Mouse (Mus musculus) embryo, embryonic 10.5 days (tissue): ENCODE data around the gene Spc25.

Source experiments
- DNase-seq: peaks from one replicate; pipeline ENCODE4 v3.0.0-alpha.2; 2015; ENCODE audit warnings: low spot score

Gene Spc25

DNA sequence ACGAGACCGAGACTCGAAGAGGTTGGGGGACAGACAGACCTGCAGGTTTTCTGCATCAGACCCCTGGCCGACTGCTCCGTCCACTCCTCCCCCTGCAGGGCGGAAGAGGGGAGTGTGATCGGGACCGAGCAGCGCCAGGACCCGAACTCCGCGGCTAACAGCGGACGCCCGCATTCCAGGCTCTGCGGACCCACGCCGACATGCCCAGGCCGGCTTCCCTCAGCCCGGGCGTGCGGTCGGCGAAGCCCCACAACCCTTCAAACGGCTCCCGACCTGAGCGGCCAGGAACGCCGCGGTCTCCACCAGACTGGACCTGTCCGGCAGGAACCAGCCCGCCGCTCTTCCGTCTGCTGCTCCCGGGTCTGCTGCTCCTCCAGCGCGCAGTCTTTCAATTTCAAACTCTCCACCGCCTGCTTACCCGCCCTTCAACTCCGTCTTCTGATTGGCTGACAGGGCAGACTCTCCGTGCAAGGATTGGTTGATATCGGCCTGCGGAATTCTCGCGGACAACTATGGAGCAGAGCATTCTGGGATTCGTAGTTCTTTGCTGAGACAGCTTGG lies at the start of gene Spc25:
Gene Spc25 (minus strand): TSS at position 404 of the 561 bp plus-strand sequence.
- peak; percentile 97 for DNase-seq

DNA sequence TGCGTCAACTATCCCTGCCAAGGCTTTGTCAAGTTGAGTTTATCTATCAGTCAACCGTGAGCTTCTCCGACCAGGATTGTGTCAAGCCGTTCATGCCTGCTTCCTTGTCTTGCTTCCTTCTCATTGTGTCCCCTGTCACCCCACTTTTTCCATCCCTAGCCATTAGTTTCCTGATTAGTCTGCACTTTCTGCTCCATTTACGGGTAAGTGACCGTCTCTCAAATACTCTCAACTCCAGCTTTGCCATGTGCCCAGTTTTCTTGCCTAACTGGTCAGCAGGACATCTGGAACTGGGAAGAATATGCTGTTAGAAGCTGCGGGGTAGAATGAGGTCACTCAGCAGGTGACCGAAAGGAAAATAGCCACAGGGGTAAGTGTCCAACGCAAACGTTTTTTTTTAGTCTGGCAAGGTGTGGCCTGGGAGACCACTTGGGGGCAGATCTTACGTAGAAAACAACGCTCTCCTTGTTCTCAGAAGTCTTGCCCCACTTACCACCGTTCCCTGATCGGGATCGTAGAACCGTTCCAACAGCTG lies 42.3 kb upstream of the Spc25 start:
- peak; percentile 12 for DNase-seq

DNA sequence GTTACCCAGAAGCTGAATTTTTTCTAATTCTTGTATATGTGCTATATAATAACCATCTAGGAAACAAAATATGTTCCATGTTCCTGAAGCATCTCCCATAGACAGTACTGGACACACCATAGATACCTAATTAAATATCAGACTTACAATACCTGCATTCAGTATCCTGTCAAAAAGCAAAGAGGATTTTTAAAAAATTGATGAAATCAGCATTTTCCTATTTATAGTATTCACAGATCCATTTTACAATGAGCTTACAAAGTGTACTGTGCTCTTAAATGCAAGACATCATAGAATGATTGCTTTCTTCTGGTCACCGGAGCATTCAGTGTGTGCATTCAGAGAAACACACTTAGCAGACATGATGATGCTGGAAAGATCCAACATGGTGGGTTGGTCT lies 41.1 kb upstream of the Spc25 start:
- DNase-seq: no peak

DNA sequence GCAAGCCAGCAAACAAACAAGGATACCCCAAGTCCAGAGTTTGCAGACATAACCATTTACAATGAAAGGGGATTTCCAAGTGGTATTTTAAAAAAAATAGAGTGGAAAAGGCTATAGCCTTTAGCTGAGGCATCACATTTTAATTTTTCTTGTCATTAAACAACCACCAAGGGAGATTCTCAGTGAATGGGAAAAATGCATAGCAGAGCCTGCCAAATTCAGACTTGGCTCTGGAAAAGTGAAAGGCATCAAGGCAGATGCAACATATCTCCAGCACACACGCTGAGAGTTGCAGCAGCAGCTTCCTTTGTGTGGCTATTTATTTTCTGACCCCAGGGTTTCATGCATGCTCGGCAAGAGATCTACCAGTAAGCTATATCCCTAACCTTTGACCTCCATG lies 38.9 kb upstream of the Spc25 start:
- DNase-seq: peak; percentile 3

DNA sequence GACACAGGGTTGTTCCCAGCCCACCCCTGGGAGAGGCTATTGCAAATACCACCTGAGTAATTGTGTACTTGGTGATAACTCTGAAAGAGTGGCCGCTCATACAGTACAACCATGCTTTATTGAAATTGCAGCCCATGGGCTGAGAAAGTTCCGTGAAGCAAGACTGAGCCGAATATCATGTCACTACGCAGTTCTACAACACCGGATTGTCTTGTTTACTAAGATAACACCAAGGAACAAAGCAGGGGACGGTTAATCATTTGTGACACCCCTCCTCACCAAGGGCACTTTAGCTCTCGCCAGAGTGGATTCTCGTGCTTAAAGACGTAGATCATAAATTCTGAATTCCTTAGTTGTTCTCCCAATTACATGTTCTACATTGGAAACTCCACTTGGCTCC lies 33.3 kb upstream of the Spc25 start:
- DNase-seq: no peak

DNA sequence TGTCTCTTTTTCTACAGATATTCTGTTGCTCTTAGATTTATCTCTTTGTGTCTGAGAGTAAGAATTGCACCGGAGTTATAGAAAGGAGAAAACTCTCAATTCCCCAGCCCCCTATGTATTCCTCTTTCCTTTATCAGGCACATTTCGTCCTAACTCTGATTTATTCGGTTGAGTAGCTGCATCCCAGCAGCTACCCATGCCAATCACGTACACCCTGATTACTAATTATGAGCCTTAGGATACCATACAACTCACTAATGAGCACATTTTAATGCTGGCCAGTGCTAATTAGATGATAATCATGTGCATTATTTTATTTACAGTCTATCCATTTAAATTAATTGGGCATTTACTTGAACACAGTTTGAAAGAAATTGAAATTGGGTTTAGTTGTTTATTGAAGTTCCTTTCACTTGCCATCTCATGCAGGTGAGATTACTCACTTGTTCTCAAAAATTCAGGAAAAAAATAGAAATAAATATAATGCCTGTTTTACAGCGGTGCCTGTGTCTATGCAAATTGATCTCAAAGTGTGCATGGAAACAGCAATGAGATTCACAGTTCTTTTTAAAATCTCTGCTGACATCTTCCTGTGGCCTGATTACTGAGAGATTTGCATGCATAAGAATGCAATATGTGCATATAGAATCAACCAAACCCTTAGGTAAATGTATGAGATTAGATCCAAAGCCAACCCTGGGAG lies 29.1 kb upstream of the Spc25 start:
- no peak for DNase-seq

DNA sequence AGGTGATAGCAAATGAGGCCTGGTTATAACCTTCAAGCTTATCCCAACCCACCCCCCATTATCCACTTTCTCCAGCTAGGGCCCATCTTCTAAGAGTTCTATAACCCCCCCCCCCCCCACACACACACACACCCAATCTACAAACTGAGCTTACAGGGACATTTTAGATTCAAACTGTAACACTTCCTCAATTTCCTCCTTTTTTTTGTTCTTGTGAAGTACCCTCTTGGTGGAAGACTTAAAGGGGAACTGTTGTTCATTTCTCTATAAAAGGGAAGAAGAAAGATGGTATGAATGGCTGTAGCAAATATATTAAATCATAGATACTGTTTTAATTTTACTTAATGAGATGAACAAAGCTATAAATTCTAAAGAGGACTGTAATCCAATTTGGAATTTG lies 26.1 kb upstream of the Spc25 start:
- DNase-seq: no peak

DNA sequence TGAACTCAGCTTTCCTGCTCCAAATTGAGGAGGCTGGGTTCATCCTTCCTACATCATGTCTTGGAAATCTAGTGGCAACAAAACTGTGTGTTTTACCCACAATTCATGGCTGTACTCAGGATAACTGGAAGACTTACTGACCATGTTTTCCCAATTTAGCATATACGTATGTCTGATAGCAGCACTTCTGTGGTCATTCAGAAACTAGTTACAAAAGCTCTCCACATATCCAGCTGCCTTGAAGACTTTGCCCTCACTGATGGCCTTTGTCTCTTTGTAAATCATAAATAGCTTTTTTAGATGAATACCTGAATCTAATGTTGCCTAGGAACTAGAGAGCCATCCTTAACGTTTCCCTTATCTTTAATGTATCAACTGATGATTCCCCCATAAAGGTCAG lies 24.1 kb upstream of the Spc25 start:
- no peak for DNase-seq

DNA sequence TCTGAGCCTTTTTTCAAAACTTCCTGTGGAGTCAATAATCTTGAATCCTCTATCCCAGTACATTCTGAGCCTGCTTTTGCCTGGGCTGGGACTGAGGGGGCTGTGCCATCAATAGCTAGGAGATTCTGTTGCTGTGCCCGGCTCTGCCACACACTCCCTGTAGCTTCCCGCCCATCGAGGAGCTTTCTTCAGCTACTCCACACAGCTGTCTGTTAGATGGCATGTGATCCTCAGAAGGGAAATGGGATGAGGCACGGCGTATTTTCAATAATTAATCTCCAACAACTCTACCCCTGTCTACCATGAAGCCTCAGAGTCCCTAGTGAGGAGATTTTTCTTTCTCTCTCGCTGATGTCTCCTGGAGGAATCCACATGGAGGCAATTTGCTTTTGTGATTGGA lies 22.6 kb upstream of the Spc25 start:
- no peak for DNase-seq

DNA sequence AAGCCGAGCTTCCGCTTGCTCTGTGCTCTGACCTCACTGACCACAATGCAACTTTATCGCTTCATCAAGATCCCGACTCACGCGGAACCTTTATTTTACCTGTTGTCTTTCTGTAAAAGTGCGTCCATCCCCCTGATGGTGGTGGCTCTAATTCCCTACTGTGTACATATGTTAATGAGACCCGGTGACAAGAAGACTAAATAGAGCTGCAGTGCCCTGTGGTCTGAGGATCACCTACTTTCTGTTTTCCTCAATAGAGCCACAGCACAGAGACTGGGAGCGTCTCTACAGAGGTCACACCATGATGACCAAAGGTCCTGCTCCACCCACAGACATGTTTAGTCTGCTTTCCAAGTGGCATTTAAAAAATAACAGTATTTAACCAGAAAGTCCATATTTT lies 20.9 kb upstream of the Spc25 start:
- no peak for DNase-seq

DNA sequence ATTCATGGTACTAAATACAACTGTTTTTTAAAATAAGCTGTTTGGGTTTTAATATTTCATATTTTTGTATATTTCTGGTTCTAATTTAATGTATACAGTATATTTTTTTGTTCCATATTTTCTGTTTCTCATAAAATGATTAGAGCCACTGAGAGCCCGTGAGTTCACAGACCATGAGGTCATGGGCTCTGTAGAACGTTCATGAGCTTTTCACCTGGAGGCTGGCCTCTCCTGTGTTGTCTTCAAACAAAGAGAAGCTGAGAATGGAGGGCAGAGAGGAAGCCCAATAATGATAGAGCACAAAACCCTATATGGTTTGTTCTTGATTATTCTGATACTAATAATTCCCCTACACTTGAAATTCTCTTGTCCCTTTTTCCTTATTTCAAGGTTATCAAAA lies 18.7 kb upstream of the Spc25 start:
- DNase-seq: no peak

DNA sequence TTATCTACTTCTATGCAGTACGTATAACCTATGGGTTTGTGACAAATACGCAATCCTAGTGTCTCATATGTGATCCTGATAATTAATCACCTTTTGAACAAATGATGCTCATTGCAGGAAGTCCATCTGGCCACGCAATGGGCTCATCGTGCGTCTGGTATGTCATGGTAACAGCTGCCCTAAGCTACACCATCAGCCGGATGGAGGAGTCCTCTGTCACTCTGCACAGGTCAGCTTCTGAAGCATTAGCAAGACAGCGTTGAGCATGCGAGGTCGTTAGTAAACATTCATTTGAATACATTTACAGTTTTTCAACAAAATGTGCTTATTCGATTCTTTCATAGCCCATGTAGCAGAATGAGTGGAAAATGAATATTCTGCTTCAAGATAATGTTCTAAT lies 16.8 kb upstream of the Spc25 start:
- DNase-seq: no peak

DNA sequence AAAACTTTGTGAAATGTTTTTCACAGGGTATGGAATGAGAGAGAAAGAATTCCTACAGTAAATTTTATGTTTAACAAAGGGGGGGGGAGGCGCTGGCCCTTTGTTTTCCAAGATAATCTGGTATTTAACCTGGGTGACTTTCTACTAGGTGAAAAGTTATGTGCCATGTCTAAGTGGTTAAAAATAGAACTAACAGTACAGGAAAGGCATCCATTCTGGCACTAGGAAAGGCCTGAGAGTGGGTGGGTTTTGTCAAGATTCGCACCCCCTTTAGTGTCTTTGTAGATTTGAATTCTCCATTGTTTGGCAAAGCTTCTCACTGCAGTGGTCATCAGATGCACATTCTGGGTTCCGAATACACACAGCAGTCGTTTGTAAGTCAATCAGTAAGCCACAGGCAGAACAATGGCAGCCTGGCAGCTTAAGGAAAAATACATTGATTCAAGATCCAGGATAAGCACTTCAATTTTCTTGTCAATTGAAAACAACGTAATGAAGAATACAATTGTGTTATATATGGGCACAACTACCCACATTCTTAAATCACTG lies 15.9 kb upstream of the Spc25 start:
- no peak for DNase-seq

DNA sequence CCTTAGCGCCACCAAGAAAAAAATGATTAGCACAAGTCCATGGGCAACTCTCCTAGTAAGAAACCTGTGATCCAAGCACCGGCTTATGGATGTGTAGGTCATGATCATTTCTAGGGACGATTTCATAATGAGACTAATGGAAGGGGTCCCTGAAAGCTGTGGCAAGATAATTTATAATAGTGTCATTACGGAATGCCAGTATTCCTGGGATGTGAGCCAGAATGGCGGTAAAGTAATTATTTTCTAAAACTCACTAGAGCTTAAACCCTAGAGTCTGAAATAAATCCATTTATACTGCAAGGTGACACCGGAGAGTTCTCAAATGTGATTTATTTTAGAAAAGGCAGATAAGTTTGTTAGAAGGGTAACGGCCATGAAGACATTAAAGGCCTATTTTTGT lies 9.2 kb upstream of the Spc25 start:
- no peak for DNase-seq

DNA sequence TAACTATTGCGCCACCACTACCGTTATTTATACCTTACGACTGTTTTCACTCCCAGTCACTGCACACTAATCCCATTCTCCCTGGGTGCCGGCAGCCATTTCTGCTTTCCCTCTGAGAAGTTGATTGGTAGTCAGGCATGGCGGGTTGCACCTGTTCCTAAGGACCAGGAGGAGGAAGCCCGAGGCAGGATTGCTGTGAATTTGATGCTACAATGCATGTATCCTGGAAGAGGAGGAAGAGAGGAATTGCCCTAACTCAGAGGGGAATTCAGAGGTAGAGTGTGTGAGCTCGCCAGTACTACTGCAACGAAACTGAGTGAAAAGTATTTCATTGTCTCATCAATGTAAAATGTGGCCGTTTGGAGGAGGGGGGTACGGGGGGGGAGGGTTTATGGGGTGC lies 6.7 kb upstream of the Spc25 start:
- no peak for DNase-seq

DNA sequence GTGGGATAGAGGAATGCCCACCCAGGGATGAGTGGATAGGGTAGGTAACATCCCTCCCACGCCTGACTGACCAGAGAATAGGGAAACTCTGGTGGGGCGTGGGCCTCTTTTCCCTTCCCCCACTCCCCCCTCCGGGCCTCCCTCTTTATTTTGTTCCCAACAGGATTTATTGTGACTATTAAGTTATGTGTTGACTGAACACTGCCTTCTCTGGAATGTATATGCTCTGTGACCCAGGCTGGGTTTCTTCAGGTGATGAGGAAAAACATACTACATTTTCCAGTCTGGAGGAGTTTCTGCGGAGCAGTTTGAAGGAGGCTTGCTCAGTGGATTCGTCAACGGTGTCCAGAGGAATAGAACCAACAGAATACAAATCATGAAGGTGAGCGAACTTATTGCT lies 4.8 kb upstream of the Spc25 start, which contains the start of gene G6pc2:
Gene G6pc2 (plus strand): TSS at position 301 of the 400 bp plus-strand sequence.
- no peak for DNase-seq

DNA sequence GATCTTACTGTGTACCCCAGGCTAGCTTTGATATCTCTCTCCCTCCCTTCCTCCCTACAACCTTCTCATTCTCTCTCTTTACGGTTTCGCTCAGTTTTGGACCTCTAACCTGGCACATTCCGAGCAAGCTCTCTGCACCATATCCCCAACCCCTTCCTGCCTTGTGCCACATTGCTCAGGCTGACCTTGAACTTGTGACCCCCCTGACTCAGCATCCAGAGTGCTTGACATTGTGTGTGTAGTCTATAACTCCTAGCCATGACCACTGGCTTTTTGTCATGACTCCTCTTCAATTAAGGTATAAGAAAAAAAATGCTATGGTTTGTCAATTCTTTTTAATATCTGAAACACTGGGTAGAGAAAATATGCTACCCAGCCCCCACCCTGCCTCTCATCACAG lies 3.7 kb upstream of the Spc25 start:
- no peak for DNase-seq

DNA sequence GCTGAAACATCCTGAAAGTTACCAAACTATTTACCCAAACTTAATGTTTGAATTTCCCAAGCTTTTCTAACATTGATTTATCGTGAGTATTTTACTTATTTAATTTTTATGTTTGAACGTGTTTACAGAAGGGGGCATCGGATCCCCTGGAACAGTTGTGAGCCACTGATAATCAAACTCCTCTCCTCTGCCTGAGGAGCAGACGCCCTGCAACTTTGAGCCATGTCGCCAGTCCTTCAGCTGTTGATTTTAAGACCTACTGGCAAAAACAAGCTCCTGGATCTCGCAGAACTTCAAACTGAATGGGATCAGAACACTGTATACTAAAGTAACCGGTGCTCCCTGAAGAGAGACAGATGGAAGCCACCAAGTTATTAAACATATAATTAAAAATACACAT lies 529 bp upstream of the Spc25 start:
- peak; percentile 47 for DNase-seq

DNA sequence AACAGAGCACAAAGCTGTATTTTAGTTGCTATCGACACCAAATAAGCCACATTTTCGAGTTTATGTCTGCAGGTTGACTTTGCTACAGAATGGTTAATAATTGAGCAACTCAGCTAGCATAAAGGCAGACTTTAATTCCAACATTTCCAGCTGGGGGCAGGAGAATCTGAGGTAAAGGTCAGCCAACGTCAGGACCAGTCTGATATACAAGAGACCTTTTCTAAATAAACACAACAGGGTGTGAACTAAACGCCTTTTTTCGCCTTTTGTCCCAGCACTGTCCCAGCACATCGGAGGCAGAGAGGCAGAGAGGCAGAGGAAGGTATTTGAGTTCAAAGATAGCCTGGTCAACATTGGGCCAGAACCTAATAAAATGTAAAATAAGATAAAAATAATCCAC lies 809 bp downstream of the Spc25 start:
- peak; percentile 43 for DNase-seq

DNA sequence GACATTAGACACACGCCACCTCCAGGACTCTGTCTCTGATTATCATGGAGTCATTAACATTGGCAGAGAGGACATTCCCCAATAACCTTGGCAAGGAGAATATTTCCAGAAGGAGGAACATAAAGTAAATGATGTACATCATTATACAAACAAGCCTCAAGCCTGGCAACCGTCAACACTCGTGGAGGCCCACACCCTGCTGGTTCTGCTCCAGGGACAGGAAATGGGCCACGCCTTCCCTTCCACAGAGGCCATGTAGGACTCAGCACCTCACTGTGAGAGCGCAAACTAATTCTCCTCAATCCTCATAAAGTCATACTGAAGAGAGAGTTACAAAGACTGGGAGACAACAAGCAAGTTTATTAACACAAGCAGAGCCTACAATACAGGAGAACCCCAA lies 12.4 kb downstream of the Spc25 start:
- DNase-seq: no peak

DNA sequence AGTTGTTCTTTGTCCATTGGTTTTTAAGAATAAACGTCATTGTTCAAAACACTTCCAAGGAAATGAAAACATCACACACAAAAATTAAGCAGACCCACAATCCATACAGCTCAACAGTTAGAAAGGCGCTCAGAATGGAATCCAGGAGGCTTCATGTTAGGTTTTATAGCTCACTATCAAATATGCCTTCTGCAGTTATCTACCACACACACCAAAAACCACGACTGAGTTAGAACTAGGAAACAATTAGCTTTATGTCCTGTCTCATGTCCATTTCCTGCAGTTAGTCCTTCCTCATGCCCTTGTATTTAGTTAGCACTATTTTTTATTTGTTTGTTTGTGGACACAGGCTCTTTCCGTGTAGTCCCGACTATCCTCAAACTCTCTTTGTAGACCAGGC lies 14.9 kb downstream of the Spc25 start:
- DNase-seq: no peak

DNA sequence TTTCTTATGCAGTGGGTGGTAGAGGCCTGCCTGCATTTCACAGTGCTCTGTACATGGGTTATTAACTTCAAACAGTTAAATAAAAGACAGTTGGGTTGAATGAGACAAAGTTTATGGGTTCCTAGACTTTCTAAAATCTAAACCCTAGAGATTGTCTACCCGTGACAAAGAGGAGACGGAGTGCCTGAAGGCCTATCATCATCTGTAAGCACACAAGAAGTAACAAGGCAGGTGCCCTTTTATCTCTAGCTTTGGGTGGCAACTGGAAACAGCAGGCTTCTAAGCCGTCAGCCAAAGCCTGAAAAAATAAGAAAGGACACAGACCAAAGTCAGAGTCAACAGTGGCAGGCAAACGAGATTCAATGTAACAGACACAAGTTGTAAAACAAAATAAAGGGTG lies 16.8 kb downstream of the Spc25 start:
- DNase-seq: no peak

DNA sequence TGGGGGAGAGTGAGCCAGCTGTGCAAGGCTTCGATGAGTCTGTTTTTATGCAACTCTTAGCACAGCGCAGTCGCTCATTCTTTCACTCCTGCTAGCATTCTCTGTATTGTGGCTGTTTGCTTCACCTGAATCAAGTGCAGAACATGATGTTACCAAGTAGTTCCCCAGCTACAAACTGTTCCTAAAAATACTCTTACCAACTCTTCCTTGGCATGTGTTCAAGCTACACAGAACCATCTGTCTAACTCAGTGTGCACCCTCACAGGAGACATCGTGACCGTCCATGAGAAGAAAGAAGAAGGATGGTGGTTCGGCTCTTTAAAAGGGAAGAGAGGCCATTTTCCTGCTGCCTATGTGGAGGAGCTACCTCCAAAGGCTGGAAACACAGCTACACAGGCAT lies 17.3 kb downstream of the Spc25 start:
- no peak for DNase-seq

DNA sequence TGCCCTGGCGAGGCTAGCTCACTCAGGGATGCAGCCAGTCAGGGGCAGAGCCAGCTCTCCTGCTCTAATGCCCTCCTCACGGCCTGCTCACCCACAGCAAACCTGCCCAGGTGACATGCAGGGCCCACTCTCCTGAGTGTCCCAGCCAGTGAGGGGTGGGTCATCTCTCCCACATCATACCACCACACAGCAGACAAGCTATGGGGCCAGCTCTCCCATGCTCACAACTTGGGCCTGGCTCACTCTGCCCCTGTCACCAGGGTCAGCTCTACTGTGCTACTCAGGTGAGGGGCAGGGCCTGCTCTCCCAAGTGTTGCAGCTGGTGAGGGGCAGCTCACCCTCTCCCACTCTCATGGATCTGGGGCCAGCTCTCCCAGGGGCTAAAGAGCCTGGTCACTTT lies 18.0 kb downstream of the Spc25 start:
- DNase-seq: no peak
